Mouse (Mus musculus) intestine, embryonic 15.5 days (tissue): ENCODE data around the gene Ccdc125. TPM values are rescaled to one million over a fixed set of nuclear protein-coding genes. Genes with fewer than 3 reads are reported as not detected.
"Not testable (repeated sequence)": the region's sequence is repeated elsewhere in the genome, so short reads cannot be mapped to it uniquely, and the experiment has no call there.

ENCODE experiments used
- ATAC-seq: fragments of 200-750 bp; cut with Nextera tagmentation; 2 replicates; pipeline ENCODE4 v1.8.0; 2017; ENCODE audit warnings: moderate TSS enrichment, moderate library complexity
- H3K27ac ChIP-seq: fragments of 300-500 bp; sonication (generic); 2 replicates; pipeline ENCODE4 v1.5.1; 2015; ENCODE audit warnings: mild to moderate bottlenecking, inconsistent platforms
- H3K27me3 ChIP-seq: fragments of 300-500 bp; sonication (generic); replicated peaks from 2 replicates; pipeline ENCODE4 v1.6.1; 2015; ENCODE audit warnings: inconsistent platforms
- H3K36me3 ChIP-seq: fragments of 300-500 bp; sonication (generic); 2 replicates; pipeline ENCODE4 v1.6.1; 2015; ENCODE audit warnings: inconsistent platforms
- H3K4me1 ChIP-seq: fragments of 300-500 bp; sonication (generic); replicated peaks from 2 replicates; pipeline ENCODE4 v1.6.1; 2015; ENCODE audit warnings: inconsistent platforms
- H3K4me2 ChIP-seq: fragments of 300-500 bp; sonication (generic); replicated peaks from 2 replicates; pipeline ENCODE4 v1.6.1; 2015; ENCODE audit warnings: mild to moderate bottlenecking, inconsistent platforms
- H3K4me3 ChIP-seq: fragments of 300-500 bp; sonication (generic); replicated peaks from 2 replicates; pipeline ENCODE4 v1.5.1; 2015; ENCODE audit warnings: inconsistent platforms
- H3K9ac ChIP-seq: fragments of 300-500 bp; sonication (generic); 2 replicates; pipeline ENCODE4 v1.6.1; 2015; ENCODE audit warnings: inconsistent platforms
- H3K9me3 ChIP-seq: fragments of 300-500 bp; sonication (generic); 2 replicates; pipeline ENCODE4 v1.6.1; 2016; ENCODE audit warnings: inconsistent platforms
- WGBS: fragments of 180-500 bp; shearing (Covaris S2); methylation state at CpG from one replicate; pipeline ENCODE4 v1.1.7; 2015; 5-methylcytosine and 5-hydroxymethylcytosine counted together
- polyA plus RNA-seq: library from polyadenylated mRNA; unstranded; fragments of >200 nt; fragmentation: Nextera tagmentation; extraction: Ambion mirVana; gene quantifications from 2 replicates; pipeline ENCODE4 v1.2.1, GENCODE M21; 2015

Ccdc125 gene
- polyA plus RNA-seq, 1 experiment from 2014 or later = 6.9 TPM

DNA sequence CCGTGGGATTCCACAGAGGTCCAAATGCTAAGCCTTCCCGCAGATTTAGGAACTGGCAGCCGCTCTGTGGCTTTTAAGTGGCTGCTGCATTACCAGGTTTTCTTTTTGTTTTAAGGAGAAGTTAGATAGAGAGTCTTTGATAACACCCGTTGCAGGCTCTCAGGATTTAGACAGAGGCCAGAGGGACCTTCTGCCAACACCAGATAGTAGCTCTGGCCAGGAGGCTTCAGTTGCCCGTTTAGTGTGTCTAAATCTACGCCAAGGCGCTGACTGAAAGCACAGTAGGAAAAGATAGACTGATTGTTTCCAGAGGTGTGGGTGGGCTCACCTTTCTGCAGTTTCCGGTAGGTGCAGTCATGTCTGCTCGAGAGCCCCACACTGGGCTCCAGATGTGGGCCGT is 55.7 kb downstream of the Ccdc125 start:
- Histone ChIP-seq H3K9me3 (no peaks in the 10 kb centered on the region), H3K9ac (no peak overlapping the region), H3K4me2 (no peak overlapping the region), H3K4me1 (peaks cover 6% of the 10 kb centered on the region; the same call in 1 of the 2 replicates), H3K27ac (no peak overlapping the region), H3K4me3 (no peak overlapping the region), H3K27me3 (no peaks in the 10 kb centered on the region), H3K36me3 (peaks cover 7% of the 10 kb centered on the region; the same call in 1 of the 2 replicates)
- no peak for ATAC-seq
- WGBS = 92% methylated on average over 10 of the region's 10 CpGs

DNA sequence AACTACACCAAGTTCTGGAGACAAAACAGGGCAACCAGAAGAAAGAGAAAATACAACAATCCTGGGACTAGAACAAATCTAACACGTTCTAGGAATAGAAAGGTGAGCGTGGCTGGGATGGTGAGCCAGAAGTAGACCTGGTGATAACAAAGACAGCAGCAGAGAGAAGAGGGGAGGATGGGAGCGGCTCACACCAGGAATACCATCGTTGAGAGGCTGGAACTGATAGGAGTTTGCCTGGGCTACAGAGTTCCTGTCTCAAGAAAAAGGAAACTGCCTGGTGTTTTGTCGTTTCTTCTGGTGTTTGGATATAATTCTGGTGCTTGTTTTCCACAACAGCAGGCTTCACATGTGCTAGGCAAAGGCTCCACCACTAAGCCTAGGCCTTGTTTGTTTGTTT is 58.6 kb downstream of the Ccdc125 start:
- Histone ChIP-seq H3K27ac (no peak overlapping the region), H3K9me3 (no peaks in the 10 kb centered on the region), H3K4me1 (peaks cover 6% of the 10 kb centered on the region; the same call in 1 of the 2 replicates), H3K36me3 (peaks cover 7% of the 10 kb centered on the region; the same call in 1 of the 2 replicates), H3K9ac (no peak overlapping the region), H3K4me3 (no peak overlapping the region), H3K27me3 (no peaks in the 10 kb centered on the region), H3K4me2 (no peak overlapping the region)
- ATAC-seq = no peak
- WGBS = 93% methylated on average over 5 of the region's 5 CpGs

DNA sequence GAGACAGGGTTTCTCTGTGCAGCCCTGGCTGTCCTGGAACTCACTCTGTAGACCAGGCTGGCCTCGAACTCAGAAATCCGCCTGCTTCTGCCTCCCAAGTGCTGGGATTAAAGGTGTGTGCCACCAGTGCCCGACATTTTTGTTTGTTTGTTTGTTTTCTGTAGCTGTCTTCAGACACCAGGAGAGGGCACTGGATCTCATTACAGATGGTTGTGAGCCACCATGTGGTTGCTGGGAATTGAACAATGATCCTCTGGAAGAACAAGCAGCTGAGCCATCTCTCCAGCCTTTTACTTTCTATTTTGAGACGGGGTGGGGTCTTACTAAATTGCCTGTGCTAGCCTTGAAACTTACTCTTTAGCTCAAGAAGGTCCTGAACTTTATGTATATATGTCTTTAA is 59.0 kb downstream of the Ccdc125 start:
- H3K9ac ChIP-seq, ATAC-seq, H3K4me3 ChIP-seq, H3K4me1 ChIP-seq, H3K4me2 ChIP-seq, H3K27ac ChIP-seq, H3K27me3 ChIP-seq, H3K36me3 ChIP-seq, H3K9me3 ChIP-seq: not testable (repeated sequence)
- 89% methylated on average over 4 of the region's 4 CpGs for whole genome bisulfite sequencing

GRCm38 (mm10) chr13:100730153-100730860 is 60.8 kb downstream of the Ccdc125 start:
- Histone ChIP-seq H3K9ac (peak overlapping the region; percentile 78), H3K4me1 (peaks cover 6% of the 10 kb centered on the region; the same call in 1 of the 2 replicates), H3K27me3 (no peaks in the 10 kb centered on the region), H3K36me3 (peaks cover 7% of the 10 kb centered on the region; the same call in 1 of the 2 replicates), H3K4me3 (peak overlapping the region; percentile 78), H3K9me3 (no peaks in the 10 kb centered on the region), H3K27ac (peak overlapping the region; percentile 93), H3K4me2 (peak overlapping the region; percentile 60)
- WGBS = under 1% methylated on average over 30 of the region's 30 CpGs
- peak; percentile 85; the same call in 1 of the 2 replicates for ATAC-seq

DNA sequence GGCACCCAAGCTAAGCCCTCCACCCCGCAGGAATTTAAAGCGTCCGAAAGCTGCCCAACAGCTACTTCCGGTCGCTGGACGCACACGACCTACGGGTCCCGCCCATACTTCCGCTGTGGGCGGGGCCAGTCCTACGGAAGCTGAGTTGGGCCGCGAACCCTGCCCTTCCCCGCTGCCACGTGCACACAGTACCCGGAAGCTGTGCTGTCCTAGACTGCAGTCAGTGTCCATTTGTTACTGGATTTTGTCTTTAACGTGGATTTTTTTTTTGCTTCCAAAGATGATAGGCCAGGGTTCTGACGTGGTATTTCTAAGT is 61.3 kb downstream of the Ccdc125 start, which contains the start of gene Cdk7:
Cdk7 (minus strand) TSS at position 79 of the 316 bp plus-strand sequence.
- Histone ChIP-seq H3K4me2 (peak within 1 kb of the TSS; percentile 60), H3K4me1 (peaks cover 6% of the 10 kb centered on the region; the same call in 1 of the 2 replicates), H3K4me3 (peak within 1 kb of the TSS; percentile 78), H3K9me3 (no peaks in the 10 kb centered on the region), H3K27ac (peak within 1 kb of the TSS; percentile 93), H3K9ac (peak within 1 kb of the TSS; percentile 78), H3K27me3 (no peaks in the 10 kb centered on the region), H3K36me3 (peaks cover 7% of the 10 kb centered on the region; the same call in 1 of the 2 replicates)
- ATAC-seq = peak; percentile 100
- under 1% methylated on average over 19 of the region's 19 CpGs for WGBS

- not testable (repeated sequence) for H3K4me1 ChIP-seq, H3K4me3 ChIP-seq, ATAC-seq, H3K9ac ChIP-seq, H3K27me3 ChIP-seq, H3K36me3 ChIP-seq, H3K9me3 ChIP-seq
- H3K4me2 ChIP-seq = peak overlapping the region; percentile 60; the same call in 1 of the 2 replicates
- H3K27ac ChIP-seq = peak overlapping the region; percentile 46; the same call in 1 of the 2 replicates
- 83% methylated on average over 6 of the region's 6 CpGs for WGBS
These were observed 62.0 kb downstream of the Ccdc125 start for GRCm38 (mm10) chr13:100731462-100732046.

GRCm38 (mm10) chr13:100732756-100733155 is 63.2 kb downstream of the Ccdc125 start:
- no peak for ATAC-seq
- Histone ChIP-seq H3K4me2 (no peak overlapping the region), H3K9me3 (no peaks in the 10 kb centered on the region), H3K27ac (no peak overlapping the region), H3K27me3 (no peaks in the 10 kb centered on the region), H3K4me3 (no peak overlapping the region), H3K4me1 (peaks cover 6% of the 10 kb centered on the region; the same call in 1 of the 2 replicates), H3K9ac (no peak overlapping the region), H3K36me3 (peaks cover 7% of the 10 kb centered on the region; the same call in 1 of the 2 replicates)
- 95% methylated on average over 2 of the region's 2 CpGs for WGBS

DNA sequence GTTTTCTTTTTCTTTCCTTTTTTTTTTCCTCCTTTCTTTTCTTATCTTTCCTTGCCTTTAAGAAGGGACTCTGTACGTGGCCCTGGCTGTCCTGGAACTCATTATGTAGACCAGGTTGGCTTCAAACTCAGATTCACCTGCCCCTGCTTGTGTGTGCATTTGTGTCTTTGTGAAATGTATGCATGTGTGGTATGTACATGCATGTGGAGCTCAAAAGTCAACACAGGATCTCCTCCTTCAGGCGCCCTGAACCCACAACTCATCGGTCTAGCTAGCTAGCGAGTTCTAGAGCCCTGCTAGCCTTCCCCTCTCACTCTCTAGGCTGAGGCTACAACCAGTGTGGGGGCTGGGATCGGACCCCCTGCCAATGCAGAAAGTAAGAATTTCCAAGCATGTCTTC is 73.3 kb downstream of the Ccdc125 start:
- peaks cover 9% of the 10 kb centered on the region for H3K4me1 ChIP-seq
- no peaks in the 10 kb centered on the region for H3K9me3 ChIP-seq
- H3K36me3 ChIP-seq = no peaks in the 10 kb centered on the region
- H3K9ac ChIP-seq = no peak overlapping the region
- H3K27ac ChIP-seq = peak overlapping the region; percentile 51; the same call in 1 of the 2 replicates
- 84% methylated on average over 5 of the region's 5 CpGs for WGBS
- ATAC-seq = no peak
- peak overlapping the region; percentile 19 for H3K4me3 ChIP-seq
- H3K4me2 ChIP-seq = peak overlapping the region; percentile 70
- H3K27me3 ChIP-seq = no peaks in the 10 kb centered on the region

DNA sequence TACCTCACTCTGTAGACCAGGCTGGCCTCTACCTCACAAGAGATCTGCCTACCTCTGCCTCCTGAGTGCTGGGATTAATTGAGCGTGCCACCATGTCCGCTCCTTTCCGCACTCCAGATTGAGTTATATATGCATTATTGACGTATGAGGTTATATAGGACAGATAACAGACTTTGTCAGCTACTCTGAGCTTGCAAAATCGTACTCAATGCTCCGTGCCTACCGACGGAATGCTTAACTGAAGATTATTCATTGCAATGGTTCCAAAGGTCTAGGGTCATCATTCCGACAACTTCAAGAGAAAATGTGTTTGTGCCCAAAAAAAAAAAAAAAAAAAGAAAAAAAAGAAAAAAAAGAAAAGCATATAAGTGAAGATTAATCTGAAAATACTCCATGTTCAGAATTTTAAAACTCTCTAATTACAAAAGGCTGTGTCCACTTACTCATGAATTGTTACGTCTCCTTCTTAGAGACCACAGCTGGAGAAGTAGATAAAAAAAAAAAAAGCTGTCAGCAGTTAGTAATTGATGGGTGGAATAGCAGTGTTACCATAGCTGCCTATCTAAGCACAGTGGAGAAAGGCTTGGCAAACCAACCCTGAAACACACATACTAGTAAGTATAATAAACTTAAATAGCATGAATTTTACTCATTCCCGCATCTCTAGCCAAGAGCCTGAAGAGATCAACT is 74.0 kb downstream of the Ccdc125 start:
- WGBS = 41% methylated on average over 11 of the region's 11 CpGs
- peak; percentile 64 for ATAC-seq
- peak overlapping the region; percentile 70 for H3K4me2 ChIP-seq
- peak overlapping the region; percentile 92 for H3K9ac ChIP-seq
- peaks cover 9% of the 10 kb centered on the region for H3K4me1 ChIP-seq
- H3K4me3 ChIP-seq = peak overlapping the region; percentile 73
- no peaks in the 10 kb centered on the region for H3K9me3 ChIP-seq
- H3K27ac ChIP-seq = peak overlapping the region; percentile 98
- no peaks in the 10 kb centered on the region for H3K27me3 ChIP-seq
- no peaks in the 10 kb centered on the region for H3K36me3 ChIP-seq

DNA sequence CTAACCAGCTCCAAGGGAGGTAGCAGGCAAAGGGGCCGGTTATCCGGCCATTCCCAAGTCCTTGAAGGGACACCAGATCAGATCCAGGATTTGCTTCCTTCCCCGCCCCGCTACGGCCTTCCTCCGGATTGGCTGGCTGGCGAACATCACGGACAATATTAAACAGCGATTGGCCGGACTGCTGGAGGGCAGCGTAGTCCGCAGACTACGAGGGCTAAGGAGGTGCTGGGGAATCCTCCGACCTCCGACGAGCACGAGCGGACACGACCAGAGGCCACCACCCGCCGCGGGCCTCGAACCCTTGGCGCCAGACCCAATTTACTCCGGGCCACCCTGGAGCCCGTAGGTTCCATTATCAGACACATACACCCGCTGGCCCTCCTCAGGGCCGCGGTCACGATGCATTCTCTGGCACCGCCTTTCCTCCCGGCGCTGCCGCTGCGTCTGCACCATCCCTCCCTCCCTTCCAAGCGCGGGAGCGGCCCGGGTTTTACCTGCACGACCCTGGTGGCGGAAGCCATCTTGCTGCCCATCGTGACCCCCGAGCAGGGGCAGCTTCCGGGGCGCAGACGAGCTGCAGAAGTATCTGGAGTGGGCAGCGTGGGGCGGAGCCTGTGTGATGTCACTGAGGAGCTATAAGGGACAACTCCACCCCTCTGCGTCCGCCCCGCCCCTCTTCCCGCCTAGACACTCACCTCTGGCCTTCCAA is 74.7 kb downstream of the Ccdc125 start, which contains the start of gene Mrps36:
Mrps36 (minus strand) TSS at position 624 of the 709 bp plus-strand sequence.
- ATAC-seq = peak; percentile 97
- peak within 1 kb of the TSS; percentile 92 for H3K9ac ChIP-seq
- 0% methylated on average over 52 of the region's 52 CpGs for WGBS
- peak within 1 kb of the TSS; percentile 98 for H3K27ac ChIP-seq
- H3K27me3 ChIP-seq = no peaks in the 10 kb centered on the region
- peaks cover 9% of the 10 kb centered on the region for H3K4me1 ChIP-seq
- peak within 1 kb of the TSS; percentile 73 for H3K4me3 ChIP-seq
- H3K4me2 ChIP-seq = peak within 1 kb of the TSS; percentile 70
- H3K9me3 ChIP-seq = no peaks in the 10 kb centered on the region
- H3K36me3 ChIP-seq = no peaks in the 10 kb centered on the region

GRCm38 (mm10) chr13:100746090-100746489 is 76.6 kb downstream of the Ccdc125 start:
- ATAC-seq = no peak
- no peak overlapping the region for H3K27ac ChIP-seq
- no peak overlapping the region for H3K4me2 ChIP-seq
- H3K27me3 ChIP-seq = no peaks in the 10 kb centered on the region
- peaks cover 9% of the 10 kb centered on the region for H3K4me1 ChIP-seq
- no peaks in the 10 kb centered on the region for H3K9me3 ChIP-seq
- no peak overlapping the region for H3K4me3 ChIP-seq
- H3K36me3 ChIP-seq = no peaks in the 10 kb centered on the region
- H3K9ac ChIP-seq = no peak overlapping the region
- WGBS = 81% methylated on average over 3 of the region's 3 CpGs
